In the genomic region with DNA sequence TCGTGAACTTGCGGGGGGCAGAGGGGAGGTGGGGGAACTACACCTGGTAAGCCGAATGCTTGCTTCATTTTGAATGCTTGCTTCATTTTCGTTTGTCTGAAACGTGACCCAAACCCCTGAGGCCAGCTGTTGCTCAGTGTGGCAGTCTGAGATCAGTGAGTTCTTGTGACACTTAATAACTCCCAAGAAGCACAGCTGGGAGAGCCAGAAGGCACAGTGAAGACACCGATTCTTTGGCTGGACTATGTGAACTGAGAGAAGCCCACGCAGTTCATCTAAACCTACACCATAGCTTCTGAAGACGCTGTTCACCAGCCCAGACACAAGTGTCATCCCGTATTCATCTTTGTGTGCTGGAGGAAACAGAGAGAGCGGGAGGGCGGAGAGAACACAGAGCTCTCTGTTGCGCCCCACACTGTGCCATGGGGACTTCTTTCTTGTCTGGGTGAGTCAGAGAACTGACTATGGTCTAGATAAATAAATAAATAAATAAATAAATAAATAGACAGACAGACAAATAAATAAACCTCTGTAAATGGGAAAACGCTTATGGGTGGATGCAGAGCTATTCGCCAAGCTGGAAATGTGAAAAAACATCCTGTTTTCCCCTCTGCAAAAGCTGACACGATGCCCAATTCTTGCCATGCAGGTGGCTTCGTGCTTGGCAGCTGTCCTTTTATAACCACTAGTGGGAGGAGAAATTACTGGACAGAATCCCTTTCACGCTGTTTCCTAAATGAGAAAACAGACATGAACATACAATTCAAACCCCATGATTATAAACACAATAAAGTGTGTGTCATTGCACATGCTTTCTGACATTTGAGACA, we compare ENCODE assay signal across 13 mouse cellular contexts. TPM values are rescaled to one million over a fixed set of nuclear protein-coding genes. Genes with fewer than 3 reads are reported as not detected.
DNase-seq lines count a peak whose midpoint lies in the region; ATAC-seq and TF ChIP-seq lines count a peak whose summit lies in the region.
"Had no signal": no experiment of that assay in that cellular context is flagged by ENCODE, and none has a peak within 500 bp of the region (broad histone marks: within the 10 kb centered on the region; RNA-seq: fewer than 3 reads in every experiment).

No protein-coding gene starts in this region.

- no peaks in the 10 kb centered on the region for H3K36me3 ChIP-seq in hindbrain, embryonic 16.5 days (ENCODE audit: control insufficient read depth, insufficient read depth, low read length)
- H3K36me3 ChIP-seq in hindbrain, embryonic 10.5 days = no peaks in the 10 kb centered on the region
- no peaks in the 10 kb centered on the region for H3K36me3 ChIP-seq in lung, postnatal 0 days (ENCODE audit: insufficient read depth, low read length)
- no peaks in the 10 kb centered on the region for H3K36me3 ChIP-seq in liver, embryonic 11.5 days (ENCODE audit: control insufficient read depth, insufficient read depth, low read length)
- H3K36me3 ChIP-seq: embryonic facial prominence, embryonic 12.5 days; intestine, embryonic 15.5 days had no signal

- no peak overlapping the region for H3K27ac ChIP-seq in hindbrain, embryonic 16.5 days (ENCODE audit: low read depth, low read length)
- H3K27ac ChIP-seq in hindbrain, embryonic 10.5 days = no peak overlapping the region
- no peak overlapping the region for H3K27ac ChIP-seq in lung, postnatal 0 days (ENCODE audit: low read length)
- H3K27ac ChIP-seq in liver, embryonic 11.5 days (ENCODE audit: low read depth, low read length) = no peak overlapping the region
- H3K27ac ChIP-seq: embryonic facial prominence, embryonic 12.5 days; intestine, embryonic 15.5 days; liver, embryonic 14.5 days had no signal

- H3K9me3 ChIP-seq in hindbrain, embryonic 16.5 days (ENCODE audit: control insufficient read depth, low read length) = no peaks in the 10 kb centered on the region
- H3K9me3 ChIP-seq in hindbrain, embryonic 10.5 days = no peaks in the 10 kb centered on the region
- H3K9me3 ChIP-seq in lung, postnatal 0 days (ENCODE audit: low read length) = no peaks in the 10 kb centered on the region
- no peaks in the 10 kb centered on the region for H3K9me3 ChIP-seq in liver, embryonic 11.5 days (ENCODE audit: control insufficient read depth, low read length)
- H3K9me3 ChIP-seq: embryonic facial prominence, embryonic 12.5 days; intestine, embryonic 15.5 days had no signal

- TF ChIP-seq CTCF in lung, postnatal 0 days (IDR thresholded peaks at IDR 0.05) = no peak

- no peak overlapping the region for H3K4me2 ChIP-seq in hindbrain, embryonic 16.5 days (ENCODE audit: low read length)
- no peak overlapping the region for H3K4me2 ChIP-seq in lung, postnatal 0 days (replicated peaks; ENCODE audit: low read depth, low read length)
- no peak overlapping the region for H3K4me2 ChIP-seq in liver, embryonic 11.5 days
- H3K4me2 ChIP-seq: embryonic facial prominence, embryonic 12.5 days; intestine, embryonic 15.5 days had no signal

- ATAC-seq in hindbrain, embryonic 16.5 days = peak; percentile 66
- peak; percentile 44 for ATAC-seq in lung, postnatal 0 days
- no peak for ATAC-seq in liver, embryonic 11.5 days (replicated peaks; ENCODE audit: low FRiP score)
- ATAC-seq: intestine, embryonic 15.5 days had no signal

- DNase-seq in hindbrain, embryonic 10.5 days (ENCODE audit: low spot score) = no peak
- DNase-seq in lung, postnatal 0 days (ENCODE audit: low spot score) = peak; percentile 33
- DNase-seq in lung, postnatal 25 days (ENCODE audit: low spot score) = no peak
- DNase-seq in cerebellum, adult 9-11 months = peak; percentile 34
- peak; percentile 96 for DNase-seq in gonadal fat pad, adult 2 months (ENCODE audit: low read depth)
- DNase-seq in liver, embryonic 11.5 days (ENCODE audit: low spot score) = no peak
- DNase-seq: adrenal gland, adult 8-10 months; heart, postnatal 14 days; kidney, postnatal 25 days had no signal

- no peak overlapping the region for H3K4me3 ChIP-seq in hindbrain, embryonic 16.5 days (ENCODE audit: low read length)
- H3K4me3 ChIP-seq in hindbrain, embryonic 10.5 days = no peak overlapping the region
- H3K4me3 ChIP-seq in lung, postnatal 0 days (ENCODE audit: low read depth, low read length) = no peak overlapping the region
- no peak overlapping the region for H3K4me3 ChIP-seq in liver, embryonic 11.5 days (ENCODE audit: low read depth, low read length)
- H3K4me3 ChIP-seq: embryonic facial prominence, embryonic 12.5 days; intestine, embryonic 15.5 days had no signal

- WGBS in hindbrain, embryonic 16.5 days = 69% methylated on average over 17 of the region's 17 CpGs
- 78% methylated on average over 17 of the region's 17 CpGs for WGBS in hindbrain, embryonic 10.5 days
- WGBS in lung, postnatal 0 days = 66% methylated on average over 17 of the region's 17 CpGs
- 80% methylated on average over 17 of the region's 17 CpGs for WGBS in liver, embryonic 11.5 days

- H3K9ac ChIP-seq in hindbrain, embryonic 16.5 days (ENCODE audit: low read depth, low read length) = no peak overlapping the region
- no peak overlapping the region for H3K9ac ChIP-seq in lung, postnatal 0 days (replicated peaks; ENCODE audit: low read depth)
- no peak overlapping the region for H3K9ac ChIP-seq in liver, embryonic 11.5 days (ENCODE audit: low read depth, low read length)
- H3K9ac ChIP-seq: embryonic facial prominence, embryonic 12.5 days; intestine, embryonic 15.5 days; liver, embryonic 14.5 days had no signal

- no peak for TF ChIP-seq EP300 in lung, postnatal 0 days (IDR thresholded peaks at IDR 0.05)

- H3K27me3 ChIP-seq in hindbrain, embryonic 16.5 days (replicated peaks; ENCODE audit: control insufficient read depth, insufficient read depth, low read length) = no peaks in the 10 kb centered on the region
- 0 out of 2 replicates have a peak, but pooled peaks cover 5% of the 10 kb centered on the region for H3K27me3 ChIP-seq in hindbrain, embryonic 10.5 days (ENCODE audit: insufficient read depth, poor library complexity, severe bottlenecking)
- H3K27me3 ChIP-seq in lung, postnatal 0 days (replicated peaks; ENCODE audit: insufficient read depth, low read length) = no peaks in the 10 kb centered on the region
- 0 out of 2 replicates have a peak, but pooled peaks cover 4% of the 10 kb centered on the region for H3K27me3 ChIP-seq in liver, embryonic 11.5 days (replicated peaks; ENCODE audit: control insufficient read depth, insufficient read depth, low read length)
- H3K27me3 ChIP-seq: intestine, embryonic 15.5 days had no signal

- no peaks in the 10 kb centered on the region for H3K4me1 ChIP-seq in hindbrain, embryonic 16.5 days (ENCODE audit: control insufficient read depth, insufficient read depth, low read depth, low read length)
- H3K4me1 ChIP-seq in hindbrain, embryonic 10.5 days (replicated peaks) = peaks cover 7% of the 10 kb centered on the region; the same call in 1 of the 2 replicates
- H3K4me1 ChIP-seq in lung, postnatal 0 days (ENCODE audit: insufficient read depth, low read depth, low read length) = no peaks in the 10 kb centered on the region
- no peaks in the 10 kb centered on the region for H3K4me1 ChIP-seq in liver, embryonic 11.5 days (replicated peaks; ENCODE audit: control insufficient read depth, insufficient read depth, low read length)
- H3K4me1 ChIP-seq: embryonic facial prominence, embryonic 12.5 days; intestine, embryonic 15.5 days had no signal

RNA-seq across cellular contexts. Expression of gene Kif14, which starts 10.2 kb away (rescaled TPM):
- 0.74 and 0.87 TPM in 2 replicates for polyA plus RNA-seq in hindbrain, embryonic 16.5 days (2015; fragmentation: Nextera tagmentation; extraction: Ambion mirVana)
- polyA plus RNA-seq in hindbrain, embryonic 10.5 days (2016; fragmentation: Nextera tagmentation; extraction: Ambion mirVana) = 6.1 and 7.3 TPM in 2 replicates
- 0.45 and 0.54 TPM in 2 replicates for polyA plus RNA-seq in lung, postnatal 0 days (2015; fragmentation: Nextera tagmentation; extraction: Ambion mirVana)
- polyA plus RNA-seq in gonadal fat pad, adult 2 months (2012; rRNA removed) = 0.05 and 0.14 TPM in 2 replicates
- 9.3 and 11.3 TPM in 2 replicates for polyA plus RNA-seq in liver, embryonic 11.5 days (2014; fragmentation: Nextera tagmentation; extraction: Ambion mirVana)

RNA-seq across cellular contexts. Expression of gene Ddx59, which starts 40.9 kb away (rescaled TPM):
- 17.2 TPM in 2 replicates for polyA plus RNA-seq in hindbrain, embryonic 16.5 days (2015; fragmentation: Nextera tagmentation; extraction: Ambion mirVana)
- 17.7 and 21.1 TPM in 2 replicates for polyA plus RNA-seq in hindbrain, embryonic 10.5 days (2016; fragmentation: Nextera tagmentation; extraction: Ambion mirVana)
- 8.0 and 8.5 TPM in 2 replicates for polyA plus RNA-seq in lung, postnatal 0 days (2015; fragmentation: Nextera tagmentation; extraction: Ambion mirVana)
- 4.2 and 5.3 TPM in 2 replicates for polyA plus RNA-seq in gonadal fat pad, adult 2 months (2012; rRNA removed)
- 9.4 and 11.5 TPM in 2 replicates for polyA plus RNA-seq in liver, embryonic 11.5 days (2014; fragmentation: Nextera tagmentation; extraction: Ambion mirVana)

Comparison
In these comparisons a context has a peak if more than half of its experiments do, and no peak if none do; other contexts are left out.
1. DNase-seq: peak in lung, postnatal 0 days (single experiment), cerebellum, adult 9-11 months (single experiment) and gonadal fat pad, adult 2 months (single experiment); none in hindbrain, embryonic 10.5 days (single experiment), lung, postnatal 25 days (single experiment) and liver, embryonic 11.5 days (single experiment).